Mouse (Mus musculus): ENCODE data around the gene Clba1.

The Clba1 gene

DNA sequence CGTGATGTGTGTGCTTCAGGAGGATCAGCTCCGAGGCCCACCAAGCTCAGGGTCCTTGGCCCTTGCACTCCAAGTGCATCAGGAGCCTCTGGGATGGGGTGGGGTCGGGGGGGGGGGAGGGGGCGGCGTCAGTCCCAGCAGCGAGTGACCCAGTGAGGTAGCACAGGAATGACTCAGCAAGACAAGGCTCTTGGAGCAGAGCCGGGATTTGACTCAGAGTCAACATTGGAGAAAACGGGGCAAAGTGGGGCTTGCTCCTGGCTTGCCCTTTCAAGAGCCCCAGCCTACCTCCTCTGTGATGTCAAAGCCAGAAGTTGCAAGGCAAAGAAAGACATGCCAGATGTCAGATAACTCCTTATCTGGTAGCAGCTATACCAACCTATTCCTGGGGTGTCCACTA lies 42.4 kb downstream of the Clba1 start:
- DNase-seq (ENCODE audit: low spot score): no peak

DNA sequence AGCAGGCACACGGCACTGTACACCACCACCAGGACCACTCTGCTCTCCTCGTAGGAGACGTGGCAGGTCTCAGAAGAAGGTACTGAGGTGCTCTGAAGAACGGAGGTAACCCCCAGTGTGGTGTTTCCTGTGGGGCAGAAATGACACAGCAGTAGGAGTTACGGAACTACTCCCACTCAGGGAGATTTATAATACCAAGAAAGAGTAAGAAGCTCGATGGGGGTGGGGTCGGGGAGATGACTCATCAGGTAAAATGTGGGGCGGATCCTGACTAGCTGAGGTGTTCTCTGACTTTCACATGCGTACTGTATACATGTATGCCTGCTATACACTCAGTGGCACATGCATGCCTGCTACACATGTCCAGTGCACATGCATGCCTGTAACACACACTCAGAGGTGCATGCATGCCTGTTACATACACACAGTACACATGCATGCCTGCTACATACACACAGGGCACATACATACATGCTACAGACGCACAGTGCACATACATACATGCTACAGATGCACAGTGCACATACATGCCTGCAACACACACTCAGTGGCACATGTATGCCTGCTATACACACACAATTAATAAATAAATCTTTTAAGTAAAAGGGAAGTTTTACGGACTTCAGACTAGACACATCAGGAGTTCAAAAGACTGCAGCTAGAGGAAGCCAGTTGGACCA lies 44.5 kb downstream of the Clba1 start:
- DNase-seq (ENCODE audit: low spot score): no peak

DNA sequence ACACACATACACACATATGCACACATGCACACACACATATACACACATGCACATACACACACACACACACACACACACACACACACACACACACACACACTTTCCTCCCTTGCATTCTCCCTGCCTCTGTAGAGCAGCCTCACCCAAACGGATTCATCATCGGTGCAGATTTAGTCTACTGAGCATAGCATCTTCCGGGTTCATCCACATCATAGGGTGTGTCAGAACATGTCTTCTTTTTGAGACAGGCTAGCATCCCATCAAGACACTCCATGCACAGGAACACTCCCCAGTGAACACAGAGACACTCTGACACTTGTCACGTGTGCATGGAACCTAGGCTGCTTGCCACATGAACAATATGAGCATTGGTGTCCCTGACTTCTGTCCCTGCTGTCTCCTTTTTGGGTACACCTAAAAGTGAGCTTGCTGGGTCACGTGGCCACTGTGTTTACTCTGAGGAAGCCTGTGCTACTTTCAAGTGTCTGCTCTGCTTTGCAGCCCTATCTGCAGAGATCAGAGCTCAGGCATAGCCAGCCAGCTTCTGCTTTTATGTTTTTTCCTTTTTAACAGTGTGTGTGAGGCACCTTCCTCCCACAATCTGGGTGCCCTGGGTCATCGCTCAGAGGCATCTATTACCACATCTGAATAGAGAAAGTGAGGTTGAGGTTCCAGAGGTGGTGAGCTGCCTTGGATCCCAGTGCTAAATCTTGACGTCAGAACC lies 46.0 kb downstream of the Clba1 start:
- no peak for DNase-seq (ENCODE audit: low spot score)

DNA sequence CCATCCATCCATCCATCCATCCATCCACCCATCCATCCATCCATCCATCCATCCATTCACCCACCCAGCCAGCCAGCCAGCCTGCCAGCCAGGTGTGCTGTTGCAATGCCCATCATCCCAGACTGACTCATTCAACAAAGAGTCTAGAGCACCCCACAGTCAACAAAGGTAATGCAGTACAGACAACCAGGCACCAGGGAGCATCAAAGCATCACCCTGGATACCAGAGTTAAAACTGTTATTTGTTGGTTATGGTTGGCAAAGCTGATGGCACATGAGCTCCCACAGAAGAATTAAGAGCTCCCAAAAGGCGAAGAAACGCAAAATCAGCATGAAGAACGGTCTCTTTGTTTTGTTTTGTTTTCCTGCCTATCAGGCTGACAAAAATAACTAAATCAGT lies 47.6 kb downstream of the Clba1 start:
- no peak for DNase-seq (ENCODE audit: low spot score)

DNA sequence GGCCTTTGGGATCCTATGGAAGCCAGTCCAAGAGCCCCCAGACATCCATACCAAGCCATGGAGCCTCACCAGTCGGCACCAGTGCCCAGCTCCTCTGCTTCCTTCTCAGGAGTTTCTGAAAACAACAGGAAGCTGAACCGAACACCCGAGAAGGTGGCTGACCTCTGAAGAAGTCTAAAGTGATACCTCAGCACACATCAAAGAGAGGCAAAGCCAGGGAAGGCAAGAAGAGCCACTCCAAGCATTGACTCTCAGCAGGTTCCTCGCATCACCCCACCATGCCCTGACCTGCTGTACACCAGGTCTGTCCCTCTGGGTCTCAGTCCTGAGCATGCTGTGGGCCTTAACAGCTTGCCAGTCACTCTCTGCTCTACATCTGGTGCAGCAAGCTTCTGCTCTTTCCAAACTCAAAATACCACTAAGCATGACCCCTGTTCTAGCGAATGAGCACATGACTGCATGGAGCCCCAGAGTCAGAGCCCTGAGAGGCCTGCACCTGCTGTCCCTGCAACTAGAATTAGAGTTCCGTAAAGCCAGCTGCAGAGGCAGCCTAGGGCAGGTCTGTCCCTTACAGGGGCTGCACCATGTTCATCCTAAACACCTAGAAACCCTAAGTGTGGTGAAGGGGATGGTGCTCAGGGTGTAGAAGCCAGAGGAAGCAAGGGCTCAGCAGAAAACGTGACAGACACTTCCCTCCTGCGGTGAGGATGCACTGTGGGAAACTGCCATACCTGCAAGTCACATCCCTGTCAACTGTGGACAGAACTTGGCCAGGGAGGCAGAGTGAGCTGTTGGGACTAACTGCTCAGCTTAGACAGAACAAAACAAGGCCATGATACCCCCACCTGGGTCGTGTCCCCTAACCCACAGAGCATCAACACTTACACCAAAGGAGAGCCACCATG lies 48.5 kb downstream of the Clba1 start:
- no peak for DNase-seq (ENCODE audit: low spot score)

DNA sequence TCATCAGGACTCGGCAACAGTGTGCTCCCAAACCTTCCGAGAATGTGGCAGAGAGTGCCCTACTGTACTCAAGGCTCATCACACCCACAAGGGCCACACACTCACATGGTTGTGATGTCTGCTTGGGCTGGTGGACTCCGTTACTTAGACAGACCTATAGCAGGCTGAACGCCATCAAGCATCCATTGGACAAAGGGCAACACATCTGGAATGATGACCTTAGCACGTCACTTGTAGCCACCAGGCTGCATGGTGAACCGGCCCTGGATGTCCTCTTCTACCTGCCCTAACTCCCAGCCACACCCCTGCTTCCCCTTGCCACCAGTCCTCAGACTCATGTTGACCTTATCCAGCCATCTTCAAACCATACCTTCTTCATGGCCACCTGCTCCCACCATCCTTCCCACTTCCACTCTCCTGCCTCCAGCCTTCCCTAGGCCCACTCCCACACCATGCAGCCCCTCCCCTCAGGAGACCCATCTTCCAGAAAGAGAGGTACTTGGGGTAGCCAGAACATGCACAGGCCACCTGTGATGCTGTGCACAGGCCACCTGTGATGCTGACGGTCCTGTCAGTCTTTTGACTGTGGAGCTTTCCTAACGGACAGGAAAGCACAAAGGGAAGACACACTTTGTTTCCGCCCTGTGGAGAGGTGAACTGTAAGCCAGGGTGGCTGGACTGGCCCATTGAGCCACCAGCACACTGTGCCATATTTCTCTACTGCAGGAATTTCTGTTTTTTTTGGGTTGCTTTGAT lies 50.0 kb downstream of the Clba1 start:
- no peak for DNase-seq (ENCODE audit: low spot score)

DNA sequence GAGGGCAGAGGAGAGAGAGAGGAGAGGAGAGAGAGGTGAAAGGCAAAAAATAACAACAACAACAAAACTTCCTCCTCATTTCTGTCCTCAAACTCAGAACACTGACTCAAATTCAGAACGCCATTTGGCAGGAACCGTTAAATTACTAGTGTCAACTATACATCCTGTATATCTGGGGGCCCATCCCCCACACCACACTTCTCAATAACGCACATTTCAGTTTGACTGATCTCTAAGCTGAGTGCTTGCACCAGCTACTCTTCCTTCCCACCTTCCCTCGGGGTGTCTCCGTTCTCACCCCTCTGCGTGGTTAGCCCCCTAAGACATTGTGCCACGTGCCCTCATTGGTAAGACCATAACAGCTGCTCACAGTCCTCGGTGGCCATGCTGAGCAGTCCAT lies 51.2 kb downstream of the Clba1 start:
- DNase-seq (ENCODE audit: low spot score): no peak

DNA sequence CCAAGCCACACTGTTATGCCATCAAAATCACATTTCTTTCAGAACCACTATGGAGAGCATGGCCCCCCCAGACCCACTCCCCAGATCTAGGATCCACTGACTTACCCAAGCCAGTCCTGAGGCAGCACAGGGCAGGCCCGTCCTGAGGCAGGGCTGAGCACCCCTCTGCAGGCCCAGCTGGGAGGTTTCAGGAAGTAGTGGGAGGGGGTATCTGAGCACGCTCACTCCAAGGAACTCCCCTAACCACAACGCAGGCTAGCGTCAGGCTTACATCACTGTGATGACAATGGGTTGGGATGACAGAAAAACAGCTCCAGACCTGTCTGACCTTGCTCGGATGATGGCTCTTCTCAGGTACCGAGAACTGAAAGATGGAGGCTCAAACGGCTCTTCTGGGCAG lies 52.0 kb downstream of the Clba1 start:
- no peak for DNase-seq (ENCODE audit: low spot score)

DNA sequence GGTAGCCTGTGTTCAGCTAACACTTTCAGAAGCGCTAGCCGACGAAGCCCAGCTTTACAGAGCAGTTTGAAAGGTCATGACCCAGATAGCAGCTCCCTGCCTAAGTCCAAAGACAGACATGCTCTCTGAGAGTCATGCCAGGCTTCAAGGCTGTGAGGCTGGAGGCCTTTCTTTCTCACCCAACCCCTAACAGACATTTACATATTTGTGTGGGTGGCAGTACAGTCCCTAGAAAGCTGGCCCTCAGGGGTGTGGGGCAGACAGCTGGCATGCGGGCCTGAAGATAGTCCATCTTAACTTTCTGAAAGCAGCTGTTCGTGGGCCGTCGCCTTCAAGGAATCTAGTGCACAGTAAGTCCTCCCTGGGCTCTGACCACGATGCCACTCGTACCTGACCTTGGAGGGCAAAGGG lies 53.2 kb downstream of the Clba1 start:
- DNase-seq (ENCODE audit: low spot score): no peak

DNA sequence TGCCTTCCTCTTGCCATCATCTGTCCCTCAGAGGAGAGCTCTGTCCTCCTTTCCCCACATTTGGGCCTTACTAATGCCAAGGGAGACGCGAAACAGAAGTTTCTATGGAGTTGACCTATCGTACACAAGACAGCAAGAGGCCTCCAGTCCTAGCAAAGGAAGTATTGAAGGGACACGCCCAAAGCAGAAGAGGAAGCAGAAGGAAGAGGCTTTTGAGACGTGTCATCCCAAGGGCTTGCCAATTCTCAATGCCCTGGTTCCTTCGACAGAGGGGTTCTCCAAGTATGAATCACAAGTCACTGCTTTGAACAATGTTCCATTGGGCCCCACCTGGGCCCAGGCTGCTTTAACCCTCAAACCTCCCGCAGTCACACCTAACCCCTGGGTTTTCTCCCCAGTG lies 56.1 kb downstream of the Clba1 start:
- DNase-seq (ENCODE audit: low spot score): no peak

All from spleen, adult 12 weeks (tissue).